Mouse (Mus musculus): ENCODE data around the gene Spink4.

DNA sequence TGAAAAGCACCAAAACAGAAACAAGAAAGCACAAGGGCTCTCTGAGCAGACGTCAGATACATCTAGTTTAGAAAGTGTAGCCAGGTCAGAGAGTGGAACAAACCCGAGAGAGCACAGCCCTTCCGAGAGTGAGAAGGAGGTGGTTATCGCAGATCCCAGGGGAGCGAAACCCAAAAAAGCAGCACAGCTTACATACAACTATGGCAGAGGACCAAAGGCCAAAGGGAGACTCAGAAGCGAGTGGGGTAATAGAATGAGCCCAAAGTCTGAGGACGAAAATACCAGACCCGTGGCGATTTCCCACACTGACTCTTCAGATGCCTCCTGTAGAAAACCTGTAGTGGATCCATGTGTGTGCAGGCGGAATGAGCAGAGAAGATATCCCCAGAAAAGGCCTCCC lies 56.8 kb downstream of the Spink4 start:
- TF ChIP-seq CTCF (IDR thresholded peaks at IDR 0.05; ENCODE audit: low read depth) (no peak), EP300 (IDR thresholded peaks at IDR 0.05; ENCODE audit: low read depth) (no peak)

Measured in liver, postnatal 0 days (tissue).